Mouse (Mus musculus) cortical plate, adult 2 months (tissue): ENCODE data around the gene Jakmip3.

Experiments used
- CTCF ChIP-seq: fragments of 200-500 bp; IDR thresholded peaks from 2 replicates; pipeline ENCODE4 v1.5.1; 2011; ENCODE audit warnings: mild to moderate bottlenecking, control low read depth, low read length; ENCODE audit not compliant: insufficient read depth; ENCODE audit errors: extremely low read depth
- POLR2A ChIP-seq: fragments of 200-500 bp; IDR thresholded peaks from 2 replicates; pipeline ENCODE4 v1.6.1; 2011; ENCODE audit warnings: mild to moderate bottlenecking, low read length, control low read depth; ENCODE audit not compliant: insufficient read depth; ENCODE audit errors: extremely low read depth

- no peak for TF ChIP-seq POLR2A
- no peak for TF ChIP-seq CTCF
Observed at GRCm38 (mm10) chr7:139095282-139095681, 154.8 kb downstream of the Jakmip3 start.
